Mouse (Mus musculus) neutrophil, adult 65 days (primary cell): Measurements from ENCODE around the gene Serpina9. TPM values are rescaled to one million over a fixed set of nuclear protein-coding genes. Genes with fewer than 3 reads are reported as not detected.

Experiments used
- total RNA-seq: library from RNA; stranded (reverse); gene quantifications from 2 replicates; pipeline ENCODE4 v1.2.4, GENCODE M21; 2023

The Serpina9 gene
- not detected in 2 replicates for total RNA-seq

GRCm38 (mm10) chr12:104013620-104014019 is at the start of gene Serpina9:
TSS of gene Serpina9 (minus strand) at chr12:104013755.

GRCm38 (mm10) chr12:104044343-104044742 is 30.8 kb upstream of the Serpina9 start, which contains the start of gene Serpina12:
TSS of gene Serpina12 (minus strand) at chr12:104044443.

GRCm38 (mm10) chr12:103989857-103990256 is 23.7 kb downstream of the Serpina9 start, which contains the start of gene Serpina11:
TSS of gene Serpina11 (minus strand) at chr12:103989957.

GRCm38 (mm10) chr12:103958798-103959197 is 54.8 kb downstream of the Serpina9 start, which contains the start of gene Serpina1e:
TSS of gene Serpina1e (minus strand) at chr12:103958975.

Other genes with a start within 250 kb of the Serpina9 start
- gene Serpina1d, start 240.2 kb downstream of the Serpina9 start, total RNA-seq, result 0.48 TPM in 1 of 2 replicates, not detected in the other
- 1.5 TPM in 1 of 2 replicates, not detected in the other for gene Serpina1b, start 183.4 kb downstream of the Serpina9 start, total RNA-seq
- 0.57 TPM in 1 of 2 replicates, not detected in the other for gene Serpina1a, start 150.2 kb downstream of the Serpina9 start, total RNA-seq
- 0.34 and 0.35 TPM in 2 replicates for gene Serpina1c, start 108.9 kb downstream of the Serpina9 start, total RNA-seq
- 0.45 TPM in 1 of 2 replicates, not detected in the other for gene Serpina1e, start 54.8 kb downstream of the Serpina9 start, total RNA-seq
- gene Serpina11, start 23.8 kb downstream of the Serpina9 start, total RNA-seq, result not detected in 2 replicates
- not detected in 2 replicates for gene Serpina12, start 30.7 kb upstream of the Serpina9 start, total RNA-seq
- not detected in 2 replicates for gene Serpina5, start 87.4 kb upstream of the Serpina9 start, total RNA-seq
- not detected in 2 replicates for gene Serpina3a, start 99.0 kb upstream of the Serpina9 start, total RNA-seq
- gene Serpina3b, start 114.2 kb upstream of the Serpina9 start, total RNA-seq, result 0.22 TPM in 1 of 2 replicates, not detected in the other
- not detected in 2 replicates for gene Serpina3c, start 140.1 kb upstream of the Serpina9 start, total RNA-seq
- gene Serpina3f, start 200.8 kb upstream of the Serpina9 start, total RNA-seq, result 0.88 TPM in 1 of 2 replicates, not detected in the other
- 0.73 and 2.4 TPM in 2 replicates for gene Serpina3g, start 222.5 kb upstream of the Serpina9 start, total RNA-seq
- not detected in 2 replicates for gene Serpina3i, start 249.4 kb upstream of the Serpina9 start, total RNA-seq